Mouse (Mus musculus): ENCODE results near the gene Golt1a. TPM values are rescaled to one million over a fixed set of nuclear protein-coding genes. Genes with fewer than 3 reads are reported as not detected.

Golt1a gene
- polyA plus RNA-seq (2016; fragmentation: Nextera tagmentation; extraction: Ambion mirVana) = not detected in 2 replicates

GRCm38 (mm10) chr1:133309652-133310267, at the start of gene Golt1a:
Gene Golt1a, plus strand, starts transcription at chr1:133309800.
- Histone ChIP-seq H3K9me3 (no peaks in the 10 kb centered on the region), H3K4me1 (peaks cover 22% of the 10 kb centered on the region), H3K27ac (no peak within 1 kb of the TSS), H3K36me3 (replicated peaks) (no peaks in the 10 kb centered on the region), H3K4me3 (no peak within 1 kb of the TSS), H3K27me3 (ENCODE audit: poor library complexity, severe bottlenecking) (peaks cover 15% of the 10 kb centered on the region)
- WGBS = 71% methylated on average over 14 of the region's 14 CpGs
- DNase-seq (ENCODE audit: extremely low spot score, low spot score) = no peak

GRCm38 (mm10) chr1:133262628-133263027, 47.0 kb upstream of the Golt1a start:
- 0 out of 2 replicates have a peak, but pooled peaks cover 3% of the 10 kb centered on the region for H3K27me3 ChIP-seq (ENCODE audit: poor library complexity, severe bottlenecking)
- no peak for DNase-seq (ENCODE audit: extremely low spot score, low spot score)
- peaks cover 26% of the 10 kb centered on the region for H3K4me1 ChIP-seq
- H3K36me3 ChIP-seq (replicated peaks) = peaks cover 73% of the 10 kb centered on the region
- H3K27ac ChIP-seq = no peak overlapping the region
- WGBS = 91% methylated on average over 6 of the region's 6 CpGs
- H3K4me3 ChIP-seq = no peak overlapping the region
- no peaks in the 10 kb centered on the region for H3K9me3 ChIP-seq

GRCm38 (mm10) chr1:133263134-133263533, 46.5 kb upstream of the Golt1a start:
- H3K36me3 ChIP-seq (replicated peaks) = peaks cover 73% of the 10 kb centered on the region
- H3K27me3 ChIP-seq (ENCODE audit: poor library complexity, severe bottlenecking) = 0 out of 2 replicates have a peak, but pooled peaks cover 3% of the 10 kb centered on the region
- no peak for DNase-seq (ENCODE audit: extremely low spot score, low spot score)
- no peaks in the 10 kb centered on the region for H3K9me3 ChIP-seq
- H3K4me1 ChIP-seq = peaks cover 28% of the 10 kb centered on the region
- H3K4me3 ChIP-seq = no peak overlapping the region
- 90% methylated on average over 7 of the region's 7 CpGs for WGBS
- no peak overlapping the region for H3K27ac ChIP-seq

DNA sequence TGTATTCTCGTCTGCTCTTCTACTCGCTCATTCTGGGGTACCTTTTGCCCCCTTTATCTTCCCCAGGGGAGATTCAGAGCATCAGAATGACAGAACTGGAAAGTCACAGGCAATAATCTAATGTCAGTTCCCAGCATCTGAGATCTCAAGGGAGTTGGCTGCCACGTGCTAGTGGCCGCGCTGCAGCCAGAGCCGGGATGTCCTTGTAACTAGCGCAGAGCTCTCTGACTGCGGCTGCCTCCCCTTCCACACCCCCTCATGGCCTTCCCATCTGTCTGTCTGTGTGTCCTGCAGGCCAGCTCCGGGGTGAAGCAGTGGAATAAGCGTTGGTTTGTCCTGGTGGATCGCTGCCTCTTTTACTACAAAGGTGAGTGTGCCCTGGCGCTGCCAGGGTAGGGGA, 45.2 kb upstream of the Golt1a start:
- Histone ChIP-seq H3K4me1 (peaks cover 29% of the 10 kb centered on the region), H3K4me3 (no peak overlapping the region), H3K9me3 (no peaks in the 10 kb centered on the region), H3K36me3 (replicated peaks) (peaks cover 77% of the 10 kb centered on the region), H3K27me3 (ENCODE audit: poor library complexity, severe bottlenecking) (0 out of 2 replicates have a peak, but pooled peaks cover 3% of the 10 kb centered on the region), H3K27ac (no peak overlapping the region)
- no peak for DNase-seq (ENCODE audit: extremely low spot score, low spot score)
- 86% methylated on average over 12 of the region's 12 CpGs for WGBS

GRCm38 (mm10) chr1:133265114-133265766, 44.4 kb upstream of the Golt1a start:
- Histone ChIP-seq H3K36me3 (replicated peaks) (peaks cover 77% of the 10 kb centered on the region), H3K27me3 (ENCODE audit: poor library complexity, severe bottlenecking) (0 out of 2 replicates have a peak, but pooled peaks cover 3% of the 10 kb centered on the region), H3K27ac (no peak overlapping the region), H3K4me3 (no peak overlapping the region), H3K9me3 (no peaks in the 10 kb centered on the region), H3K4me1 (peaks cover 37% of the 10 kb centered on the region)
- DNase-seq (ENCODE audit: extremely low spot score, low spot score) = no peak
- WGBS = 72% methylated on average over 11 of the region's 11 CpGs

DNA sequence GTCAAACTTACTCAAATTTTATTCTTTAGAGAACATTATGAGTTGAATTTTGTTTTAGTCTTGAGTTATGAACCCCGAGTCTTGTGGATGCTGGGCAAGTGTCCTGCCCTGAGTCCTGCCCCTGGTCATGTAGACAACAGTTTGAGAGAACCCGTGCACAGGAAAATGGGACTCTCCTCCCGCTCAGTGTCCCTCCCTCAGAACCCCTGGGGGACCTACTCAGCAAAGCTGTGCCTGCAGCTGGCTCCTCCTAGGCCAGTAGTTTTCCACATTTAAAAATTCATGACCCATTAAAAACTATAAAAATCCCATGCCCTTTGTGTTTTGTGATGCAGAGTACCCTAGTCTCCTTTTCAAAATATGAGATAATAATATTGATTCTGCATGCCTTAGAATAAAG, 42.5 kb upstream of the Golt1a start:
- H3K36me3 ChIP-seq (replicated peaks) = peaks cover 75% of the 10 kb centered on the region
- no peaks in the 10 kb centered on the region for H3K9me3 ChIP-seq
- no peak for DNase-seq (ENCODE audit: extremely low spot score, low spot score)
- no peak overlapping the region for H3K4me3 ChIP-seq
- 0 out of 2 replicates have a peak, but pooled peaks cover 3% of the 10 kb centered on the region for H3K27me3 ChIP-seq (ENCODE audit: poor library complexity, severe bottlenecking)
- WGBS = 65% methylated on average over 3 of the region's 3 CpGs
- peaks cover 38% of the 10 kb centered on the region for H3K4me1 ChIP-seq
- H3K27ac ChIP-seq = peak overlapping the region; percentile 81

DNA sequence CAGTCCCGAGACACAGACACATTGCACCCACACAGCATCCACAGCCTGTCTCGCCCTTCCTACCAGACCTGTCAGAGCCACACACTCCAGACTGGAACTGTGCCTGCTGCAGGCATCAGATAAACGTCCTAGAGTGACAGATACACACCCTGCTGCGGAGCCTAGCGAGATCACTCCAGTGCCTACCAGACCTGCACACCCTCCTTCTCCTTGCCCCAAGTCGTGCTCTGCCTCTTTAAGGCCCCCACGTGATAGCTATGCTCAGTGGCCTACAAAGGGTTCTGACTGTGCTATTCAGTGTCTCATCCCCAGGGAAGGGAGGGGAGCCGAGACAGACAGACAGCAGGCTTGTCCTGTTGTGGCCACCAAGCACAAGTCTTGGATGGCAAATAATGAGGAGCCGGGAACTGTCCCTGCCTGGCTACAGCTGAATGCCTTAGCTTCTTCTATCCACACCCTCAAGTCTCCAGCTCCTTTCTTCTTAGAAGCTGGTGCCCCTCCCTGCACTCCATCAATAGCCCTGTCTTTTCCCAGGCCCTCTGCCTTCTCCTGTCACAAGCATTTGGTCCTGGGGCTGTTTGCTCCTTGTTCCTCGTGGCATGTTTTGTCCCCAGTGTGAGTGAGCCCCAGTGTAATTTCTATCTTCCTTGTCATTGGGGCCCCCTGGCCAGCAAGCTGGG, 41.6 kb upstream of the Golt1a start:
- WGBS = 19% methylated on average over 10 of the region's 10 CpGs
- no peaks in the 10 kb centered on the region for H3K9me3 ChIP-seq
- peaks cover 38% of the 10 kb centered on the region for H3K4me1 ChIP-seq
- no peak overlapping the region for H3K4me3 ChIP-seq
- 0 out of 2 replicates have a peak, but pooled peaks cover 3% of the 10 kb centered on the region for H3K27me3 ChIP-seq (ENCODE audit: poor library complexity, severe bottlenecking)
- H3K36me3 ChIP-seq (replicated peaks) = peaks cover 75% of the 10 kb centered on the region
- H3K27ac ChIP-seq = peak overlapping the region; percentile 81
- no peak for DNase-seq (ENCODE audit: extremely low spot score, low spot score)

DNA sequence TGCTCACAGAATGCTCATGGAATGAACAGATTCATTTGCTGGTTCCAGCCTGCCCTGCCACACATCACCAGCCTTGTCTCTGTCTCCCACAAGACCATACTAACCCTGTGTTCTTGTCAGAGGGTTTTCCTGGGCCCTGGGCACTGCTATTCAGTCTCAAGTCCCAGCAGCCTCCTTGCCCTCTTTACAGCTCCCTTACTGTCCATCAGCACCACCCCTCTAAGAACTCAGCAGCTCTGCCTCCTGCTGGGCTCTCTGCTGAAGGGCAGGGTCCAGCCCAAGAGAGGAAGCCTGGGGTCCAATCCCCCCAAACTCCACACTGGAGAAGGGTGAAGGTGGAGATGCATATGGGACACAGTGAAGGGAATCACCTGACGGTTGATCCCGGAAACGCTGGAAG, 41.1 kb upstream of the Golt1a start:
- Histone ChIP-seq H3K4me3 (no peak overlapping the region), H3K36me3 (replicated peaks) (peaks cover 75% of the 10 kb centered on the region), H3K4me1 (peaks cover 38% of the 10 kb centered on the region), H3K27ac (peak overlapping the region; percentile 81), H3K9me3 (no peaks in the 10 kb centered on the region), H3K27me3 (ENCODE audit: poor library complexity, severe bottlenecking) (0 out of 2 replicates have a peak, but pooled peaks cover 3% of the 10 kb centered on the region)
- WGBS = 60% methylated on average over 3 of the region's 3 CpGs
- DNase-seq (ENCODE audit: extremely low spot score, low spot score) = no peak

DNA sequence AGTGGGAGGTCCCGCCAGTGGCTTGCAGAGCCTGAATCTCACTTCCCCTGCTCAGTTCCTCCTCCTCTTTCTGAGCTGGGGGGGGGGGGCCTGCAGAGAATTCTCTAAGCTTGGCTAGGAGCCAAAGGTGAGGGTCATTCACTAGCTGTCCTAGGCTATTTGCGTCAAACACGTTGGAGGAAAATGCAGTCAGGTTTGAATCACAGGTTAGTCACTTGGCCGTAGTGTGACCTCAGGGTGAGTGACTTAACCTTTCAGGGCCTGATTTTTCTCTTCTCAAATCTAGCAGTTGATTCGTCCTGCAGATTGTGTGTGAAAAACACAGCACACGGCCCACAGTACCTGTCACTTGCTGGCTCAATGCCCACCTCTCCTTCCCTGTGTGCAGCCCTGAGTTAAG, 39.3 kb upstream of the Golt1a start:
- 0 out of 2 replicates have a peak, but pooled peaks cover 5% of the 10 kb centered on the region for H3K27me3 ChIP-seq (ENCODE audit: poor library complexity, severe bottlenecking)
- 0 out of 2 replicates have a peak overlapping the region, but pooled peaks have one; percentile 35 for H3K27ac ChIP-seq
- no peak for DNase-seq (ENCODE audit: extremely low spot score, low spot score)
- 78% methylated on average over 6 of the region's 6 CpGs for WGBS
- peaks cover 76% of the 10 kb centered on the region for H3K36me3 ChIP-seq (replicated peaks)
- no peak overlapping the region for H3K4me3 ChIP-seq
- H3K9me3 ChIP-seq = no peaks in the 10 kb centered on the region
- H3K4me1 ChIP-seq = peaks cover 38% of the 10 kb centered on the region

DNA sequence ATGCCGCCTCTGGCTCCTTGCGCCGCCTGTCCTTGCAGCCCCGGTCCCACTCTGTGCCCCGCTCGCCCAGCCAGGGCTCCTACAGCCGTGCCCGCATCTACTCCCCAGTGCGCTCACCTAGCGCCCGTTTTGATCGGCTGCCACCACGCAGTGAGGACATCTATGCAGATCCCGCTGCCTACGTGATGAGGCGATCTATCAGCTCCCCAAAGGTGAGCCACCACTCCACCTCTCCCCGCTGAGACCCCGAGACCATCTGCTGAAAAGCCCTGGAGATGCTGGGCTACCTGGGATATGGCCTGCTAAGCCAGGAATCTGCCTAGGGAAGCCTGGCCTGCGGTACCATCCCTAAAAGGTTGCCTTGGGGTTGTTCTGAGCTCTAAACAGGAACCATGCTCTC, 35.4 kb upstream of the Golt1a start:
- no peak for DNase-seq (ENCODE audit: extremely low spot score, low spot score)
- 95% methylated on average over 19 of the region's 19 CpGs for WGBS
- Histone ChIP-seq H3K36me3 (replicated peaks) (peaks cover 84% of the 10 kb centered on the region), H3K4me1 (peaks cover 21% of the 10 kb centered on the region), H3K4me3 (no peak overlapping the region), H3K27me3 (ENCODE audit: poor library complexity, severe bottlenecking) (0 out of 2 replicates have a peak, but pooled peaks cover 5% of the 10 kb centered on the region), H3K9me3 (no peaks in the 10 kb centered on the region), H3K27ac (peak overlapping the region; percentile 40; the same call in 1 of the 2 replicates)

DNA sequence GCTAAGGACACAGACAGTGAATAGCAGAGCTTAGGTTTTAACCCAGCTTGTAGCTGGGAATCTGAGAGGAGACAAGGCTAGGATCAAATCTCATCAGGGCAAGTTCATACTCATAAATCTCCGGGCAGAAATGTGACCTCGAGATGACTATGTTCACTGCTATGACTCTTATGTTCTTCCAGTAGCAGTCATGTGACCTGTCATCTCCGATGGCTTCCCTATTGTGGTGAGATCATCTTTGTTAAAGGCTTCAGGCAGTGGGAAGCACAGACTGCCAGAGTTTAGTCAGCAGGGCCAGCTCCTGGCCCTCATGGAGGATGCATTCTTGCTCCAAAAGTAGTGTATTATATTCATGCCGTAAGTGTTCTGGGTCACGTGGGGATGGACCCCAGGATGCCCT, 32.6 kb upstream of the Golt1a start:
- H3K36me3 ChIP-seq (replicated peaks) = peaks cover 83% of the 10 kb centered on the region
- no peak for DNase-seq (ENCODE audit: extremely low spot score, low spot score)
- WGBS = 83% methylated on average over 5 of the region's 5 CpGs
- 0 out of 2 replicates have a peak, but pooled peaks cover 5% of the 10 kb centered on the region for H3K27me3 ChIP-seq (ENCODE audit: poor library complexity, severe bottlenecking)
- no peak overlapping the region for H3K4me3 ChIP-seq
- H3K27ac ChIP-seq = no peak overlapping the region
- peaks cover 14% of the 10 kb centered on the region for H3K4me1 ChIP-seq
- no peaks in the 10 kb centered on the region for H3K9me3 ChIP-seq

GRCm38 (mm10) chr1:133278539-133278938, 31.1 kb upstream of the Golt1a start:
- WGBS = 85% methylated on average over 6 of the region's 6 CpGs
- Histone ChIP-seq H3K4me3 (no peak overlapping the region), H3K9me3 (no peaks in the 10 kb centered on the region), H3K27me3 (ENCODE audit: poor library complexity, severe bottlenecking) (0 out of 2 replicates have a peak, but pooled peaks cover 5% of the 10 kb centered on the region), H3K27ac (peak overlapping the region; percentile 40; the same call in 1 of the 2 replicates), H3K36me3 (replicated peaks) (peaks cover 76% of the 10 kb centered on the region), H3K4me1 (peaks cover 14% of the 10 kb centered on the region)
- no peak for DNase-seq (ENCODE audit: extremely low spot score, low spot score)
